Mouse (Mus musculus) CH12.LX (cell line): ENCODE results near the gene Aagab. TPM values are rescaled to one million over a fixed set of nuclear protein-coding genes. Genes with fewer than 3 reads are reported as not detected.

Experiments
- DNase-seq: peaks from one replicate; pipeline ENCODE4 v3.0.0-alpha.2; 2013; ENCODE audit errors: extremely low read depth
- H3K27ac ChIP-seq: 2 replicates; pipeline ENCODE4 v1.5.1; 2012; ENCODE audit warnings: low read depth, mild to moderate bottlenecking, control low read depth, moderate library complexity; ENCODE audit not compliant: insufficient read depth
- H3K27me3 ChIP-seq: replicated peaks from 2 replicates; pipeline ENCODE3; 2012; ENCODE audit warnings: inconsistent platforms
- H3K36me3 ChIP-seq, 2 experiments: replicated peaks in 1 of 2; 2 replicates each; pipeline versions ENCODE3 to v1.6.1; 2012; ENCODE audit warnings: inconsistent platforms in 1 of 2, low read length in 1 of 2, mild to moderate bottlenecking in 1 of 2, mixed read lengths in 1 of 2, moderate library complexity in 1 of 2; ENCODE audit not compliant: control insufficient read depth in 1 of 2, insufficient read depth in 1 of 2
- H3K4me1 ChIP-seq, 2 experiments: 2 replicates each; pipeline ENCODE4 v1.6.1; 2012; ENCODE audit warnings: inconsistent platforms in 1 of 2, moderate library complexity in 1 of 2; ENCODE audit not compliant: insufficient read depth in 2 of 2, control insufficient read depth in 1 of 2
- H3K4me2 ChIP-seq: 2 replicates; pipeline ENCODE4 v1.6.1; 2012; ENCODE audit warnings: low read depth, mild to moderate bottlenecking, control low read depth; ENCODE audit not compliant: poor library complexity, insufficient read depth, severe bottlenecking
- H3K4me3 ChIP-seq, 3 experiments: fragments of 150-350 bp in 1 of 3; sonication (generic) in 1 of 3; replicated peaks in 1 of 3; 2 replicates each; pipeline versions ENCODE3 to v1.5.1; 2011 to 2012; ENCODE audit warnings: low read depth in 2 of 3, low read length in 2 of 3, mild to moderate bottlenecking in 2 of 3, moderate library complexity in 2 of 3, control low read depth in 1 of 3, improper control_type of control experiment in 1 of 3, inconsistent platforms in 1 of 3, mixed read lengths in 1 of 3; ENCODE audit not compliant: poor library complexity in 1 of 3
- H3K79me2 ChIP-seq: replicated peaks from 2 replicates; pipeline ENCODE4 v1.6.1; 2012; ENCODE audit warnings: mild to moderate bottlenecking, moderate library complexity; ENCODE audit not compliant: control insufficient read depth, poor library complexity, insufficient read depth, severe bottlenecking; ENCODE audit errors: extremely low read depth
- H3K9ac ChIP-seq: 2 replicates; pipeline ENCODE4 v1.6.1; 2012; ENCODE audit warnings: low read depth, mild to moderate bottlenecking, control low read depth, moderate library complexity; ENCODE audit not compliant: insufficient read depth
- H3K9me3 ChIP-seq: replicated peaks from 2 replicates; pipeline ENCODE3; 2012; ENCODE audit warnings: low read length, inconsistent platforms, mixed read lengths
- CHD2 ChIP-seq: IDR thresholded peaks from 2 replicates; pipeline ENCODE4 v1.6.1; 2011; ENCODE audit warnings: low read length, improper control_type of control experiment
- CTCF ChIP-seq, 2 experiments: IDR thresholded peaks in 1 of 2; conservative IDR thresholded peaks in 1 of 2; 2 replicates each; pipeline ENCODE4 v1.5.1; 2011 to 2012; ENCODE audit warnings: low read depth in 2 of 2, low read length in 2 of 2, improper control_type of control experiment in 1 of 2, inconsistent platforms in 1 of 2, mild to moderate bottlenecking in 1 of 2, moderate library complexity in 1 of 2
- E2F4 ChIP-seq: IDR thresholded peaks from 2 replicates; pipeline ENCODE4 v1.6.1; 2011; ENCODE audit warnings: low read depth, low read length, improper control_type of control experiment; ENCODE audit not compliant: insufficient replicate concordance
- GABPA ChIP-seq: IDR thresholded peaks from 2 replicates; pipeline ENCODE4 v1.6.1; 2012; ENCODE audit warnings: low read depth, low read length, improper control_type of control experiment, inconsistent platforms; ENCODE audit not compliant: insufficient replicate concordance
- HCFC1 ChIP-seq: IDR thresholded peaks from 2 replicates; pipeline ENCODE4 v1.6.1; 2012; ENCODE audit warnings: low read depth, mild to moderate bottlenecking, inconsistent platforms, low read length, improper control_type of control experiment
- MAZ ChIP-seq: IDR thresholded peaks from 2 replicates; pipeline ENCODE4 v1.6.1; 2012; ENCODE audit warnings: low read depth, mild to moderate bottlenecking, inconsistent platforms, low read length, improper control_type of control experiment, moderate library complexity
- MXI1 ChIP-seq: IDR thresholded peaks from 2 replicates; pipeline ENCODE4 v1.6.1; 2011; ENCODE audit warnings: mild to moderate bottlenecking, low read depth, low read length, improper control_type of control experiment
- NRF1 ChIP-seq: IDR thresholded peaks from 2 replicates; pipeline ENCODE4 v1.6.1; 2014; ENCODE audit warnings: low read depth, mild to moderate bottlenecking, inconsistent platforms, low read length, improper control_type of control experiment, moderate library complexity
- RAD21 ChIP-seq: IDR thresholded peaks from 2 replicates; pipeline ENCODE4 v1.6.1; 2011; ENCODE audit warnings: low read depth, mild to moderate bottlenecking, low read length, improper control_type of control experiment, moderate library complexity
- SIN3A ChIP-seq: IDR thresholded peaks from 2 replicates; pipeline ENCODE4 v1.6.1; 2012; ENCODE audit warnings: low read length, improper control_type of control experiment, inconsistent platforms
- TBP ChIP-seq: conservative IDR thresholded peaks from 2 replicates; pipeline ENCODE4 v1.6.1; 2011; ENCODE audit warnings: low read depth, low read length, improper control_type of control experiment
- TCF12 ChIP-seq: IDR thresholded peaks from 2 replicates; pipeline ENCODE4 v1.6.1; 2014; ENCODE audit warnings: low read depth, mild to moderate bottlenecking, inconsistent platforms, low read length, improper control_type of control experiment
- USF2 ChIP-seq: conservative IDR thresholded peaks from 2 replicates; pipeline ENCODE4 v1.6.1; 2011; ENCODE audit warnings: low read depth, low read length, improper control_type of control experiment
- ZMIZ1 ChIP-seq: IDR thresholded peaks from 2 replicates; pipeline ENCODE4 v1.6.1; 2012; ENCODE audit warnings: low read depth, mild to moderate bottlenecking, inconsistent platforms, low read length, improper control_type of control experiment
- ZNF384 ChIP-seq: IDR thresholded peaks from 2 replicates; pipeline ENCODE4 v1.6.1; 2012; ENCODE audit warnings: low read depth, low read length, improper control_type of control experiment, inconsistent platforms
- dilution Hi-C: fragments of 300-500 bp; cut with MboI; formaldehyde crosslinking; loops from 2 replicates; pipeline ENCODE4 v1.14.3; 2020; ENCODE audit warnings: low sequenced_read_pairs; ENCODE audit not compliant: extremely low pct_unique_long_range_greater_than_20kb, extremely low pct_ligation_motif_present
- in situ Hi-C: fragments of 300-500 bp; cut with MboI; formaldehyde crosslinking; loops from 3 replicates; pipeline ENCODE4 v1.14.3; 2019; ENCODE audit warnings: low sequenced_read_pairs, low pct_ligation_motif_present, low pct_unique_long_range_greater_than_20kb, mixed read lengths
- polyA plus RNA-seq: library from polyadenylated mRNA; unstranded; fragments of >175 nt; gene quantifications from 2 replicates; pipeline ENCODE4 v1.2.1, GENCODE M21; 2012; ENCODE audit warnings: low read depth; ENCODE audit not compliant: insufficient read length
- total RNA-seq, 2 experiments: library from RNA; depleted of rRNA; stranded (reverse); fragments of 300-350 nt in 1 of 2; fragments of >200 nt in 1 of 2; gene quantifications; 2 replicates each; pipeline ENCODE4 v1.2.3; 2012 to 2014

Aagab gene
- total and polyA plus RNA-seq, 3 experiments = 14.5 to 27.8 (median 14.5) TPM

DNA sequence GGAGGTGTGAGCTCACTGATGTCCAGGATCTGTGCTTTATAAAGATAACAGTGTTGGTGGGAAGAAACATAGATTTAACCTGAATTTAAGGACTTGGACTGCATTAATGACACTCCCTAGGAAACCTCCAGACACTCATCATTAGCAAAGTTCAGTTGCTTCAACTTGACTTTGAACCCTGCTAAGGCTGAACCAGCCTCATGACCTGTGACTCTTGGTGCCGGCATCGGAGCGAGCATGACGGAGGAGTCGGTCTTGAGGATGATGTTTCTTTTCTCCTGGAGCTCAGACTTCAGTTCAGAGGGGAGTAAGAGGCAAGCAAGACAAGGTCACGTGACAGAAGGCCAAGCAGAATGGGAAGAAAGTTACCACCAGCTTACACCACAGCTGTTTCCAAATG lies 41.6 kb downstream of the Aagab start:
- no peak overlapping the region for H3K27ac ChIP-seq
- H3K9ac ChIP-seq = no peak overlapping the region
- no peaks in the 10 kb centered on the region for H3K27me3 ChIP-seq
- DNase-seq = no peak
- no peak overlapping the region for H3K4me3 ChIP-seq
- H3K36me3 ChIP-seq = peaks cover 31 to 80% of the 10 kb centered on the region in 2 experiments
- no peak overlapping the region for H3K4me2 ChIP-seq
- no peak for TF ChIP-seq E2F4
- TF ChIP-seq ZNF384 = no peak
- no peak for TF ChIP-seq CHD2
- no peak for TF ChIP-seq SIN3A
- in situ Hi-C loops = no loop called here
- H3K4me1 ChIP-seq = peaks cover 0 to 16% of the 10 kb centered on the region in 2 experiments; a peak in 2 of 4 replicates
- dilution Hi-C loops = no loop called here
- no peaks in the 10 kb centered on the region for H3K79me2 ChIP-seq
- no peaks in the 10 kb centered on the region for H3K9me3 ChIP-seq

- Histone ChIP-seq H3K79me2 (no peaks in the 10 kb centered on the region), H3K4me1 (peaks cover 0 to 16% of the 10 kb centered on the region in 2 experiments; a peak in 2 of 4 replicates), H3K36me3 (peaks cover 24 to 75% of the 10 kb centered on the region in 2 experiments), H3K9ac (no peak overlapping the region), H3K9me3 (no peaks in the 10 kb centered on the region), H3K4me2 (no peak overlapping the region), H3K27ac (no peak overlapping the region), H3K4me3 (no peak overlapping the region), H3K27me3 (no peaks in the 10 kb centered on the region)
- in situ Hi-C loops (no loop called here), dilution Hi-C loops (no loop called here)
- TF ChIP-seq ZMIZ1 = no peak
- TF ChIP-seq HCFC1 = no peak
- no peak for TF ChIP-seq RAD21
- TF ChIP-seq GABPA = no peak
- TF ChIP-seq TBP = no peak
- TF ChIP-seq MAZ = no peak
- no peak for TF ChIP-seq CTCF (conservative IDR thresholded peaks at IDR 0.05 in 1 of 2, IDR thresholded peaks at IDR 0.05 in 1 of 2; ENCODE audit: low read depth in 2 of 2, low read length in 2 of 2)
- TF ChIP-seq USF2 = no peak
- TF ChIP-seq TCF12 = no peak
- no peak for TF ChIP-seq NRF1
- TF ChIP-seq MXI1 = no peak
- DNase-seq = no peak
These were observed 42.6 kb downstream of the Aagab start for GRCm38 (mm10) chr9:63645084-63645483.
